27 mouse cellular contexts compared by ENCODE assay signal in the genomic region with DNA sequence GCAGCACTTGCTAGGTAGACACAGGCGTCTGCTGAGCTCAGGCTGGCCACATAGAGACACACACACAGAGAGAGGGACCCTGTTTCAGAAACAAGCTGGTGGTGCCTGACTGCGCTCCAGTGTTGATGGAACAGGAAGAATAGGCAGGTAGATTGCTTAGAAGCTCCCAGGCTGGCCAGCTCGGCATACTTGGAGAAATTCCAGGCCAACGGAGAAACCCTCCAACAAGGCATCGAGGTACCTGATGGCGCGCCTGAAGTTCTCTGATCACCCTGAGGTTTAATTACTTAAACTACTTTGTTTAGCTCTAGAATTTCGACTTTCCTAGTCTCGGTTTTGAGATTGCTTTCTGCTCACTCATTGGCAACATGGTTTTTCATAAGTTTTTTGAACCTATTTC.
DNase-seq lines count a peak whose midpoint lies in the region; ATAC-seq and TF ChIP-seq lines count a peak whose summit lies in the region.
"Had no signal": no experiment of that assay in that cellular context is flagged by ENCODE, and none has a peak within 500 bp of the region (broad histone marks: within the 10 kb centered on the region; RNA-seq: fewer than 3 reads in every experiment).

No protein-coding gene starts in this region.

- no peaks in the 10 kb centered on the region for H3K9me3 ChIP-seq in E14TG2a.4 (ENCODE audit: low read length)
- no peaks in the 10 kb centered on the region for H3K9me3 ChIP-seq in G1E (replicated peaks)
- H3K9me3 ChIP-seq: hindbrain, embryonic 10.5 days; hindbrain, embryonic 15.5 days; liver, embryonic 12.5 days; midbrain, embryonic 10.5 days; midbrain, embryonic 15.5 days; neural tube, embryonic 15.5 days; stomach, embryonic 15.5 days had no signal

- 0 out of 2 replicates have a peak overlapping the region, but pooled peaks have one; percentile 17 for H3K4me3 ChIP-seq in E14TG2a.4 (replicated peaks; ENCODE audit: low read length)
- H3K4me3 ChIP-seq in G1E (ENCODE audit: low read depth, low read length), result peak overlapping the region; percentile 20; the same call in 1 of the 2 replicates
- H3K4me3 ChIP-seq: erythroblast, embryonic 14.5 days; hindbrain, embryonic 10.5 days; hindbrain, embryonic 15.5 days; liver, embryonic 12.5 days; midbrain, embryonic 10.5 days; midbrain, embryonic 15.5 days; neural tube, embryonic 15.5 days; stomach, embryonic 15.5 days had no signal

- DNase-seq in heart, adult 11 months, result peak; percentile 74
- no peak for DNase-seq in heart, adult 8-10 months (ENCODE audit: low spot score)
- DNase-seq in G1E (ENCODE audit: low spot score), result no peak
- DNase-seq in cerebellum, postnatal 25 days, result peak; percentile 63 to 72
- no peak for DNase-seq in right cerebral cortex, adult 2 months (ENCODE audit: low spot score in 2 of 2)
- DNase-seq: adrenal gland, postnatal 10 days; B cell, adult 2 months; forebrain, postnatal 0 days; gastrocnemius, postnatal 10 days; heart, postnatal 10 days; kidney, adult 11 months; kidney, postnatal 25 days; left cerebral cortex, postnatal 4 days; liver, postnatal 0 days; retina, postnatal 1 day; right cerebral cortex, postnatal 25 days had no signal

- TF ChIP-seq CTCF in E14TG2a.4 (conservative IDR thresholded peaks at IDR 0.05; ENCODE audit: low read length) (no peak), G1E (IDR thresholded peaks at IDR 0.05; ENCODE audit: low read depth, low read length) (no peak)

- H3K4me1 ChIP-seq in E14TG2a.4 (replicated peaks; ENCODE audit: low read depth, low read length) (peaks cover 97% of the 10 kb centered on the region), G1E (ENCODE audit: insufficient read depth, low read depth, low read length) (peaks cover 85% of the 10 kb centered on the region)

- H3K36me3 ChIP-seq in E14TG2a.4 (ENCODE audit: insufficient read depth, low read length) (peaks cover 44% of the 10 kb centered on the region), G1E (replicated peaks) (peaks cover 47% of the 10 kb centered on the region)
- H3K36me3 ChIP-seq: hindbrain, embryonic 10.5 days; hindbrain, embryonic 15.5 days; midbrain, embryonic 10.5 days; midbrain, embryonic 15.5 days; neural tube, embryonic 15.5 days; stomach, embryonic 15.5 days had no signal

- H3K27me3 ChIP-seq in E14TG2a.4 (ENCODE audit: insufficient read depth, low read length), result no peaks in the 10 kb centered on the region
- no peaks in the 10 kb centered on the region for H3K27me3 ChIP-seq in G1E (ENCODE audit: insufficient read depth, low read length)
- H3K27me3 ChIP-seq: hindbrain, embryonic 15.5 days; liver, embryonic 12.5 days; midbrain, embryonic 15.5 days; neural tube, embryonic 15.5 days; stomach, embryonic 15.5 days had no signal

- ATAC-seq in G1E (ENCODE audit: extremely low read depth, insufficient number of reproducible peaks, low FRiP score, poor library complexity, severe bottlenecking), result no peak
- ATAC-seq: forebrain, postnatal 0 days; inflammation-experienced regulatory T-cells, adult 6 months; liver, embryonic 12.5 days; liver, postnatal 0 days; lung, postnatal 0 days; midbrain, embryonic 15.5 days had no signal

Comparison
In these comparisons a context has a peak if more than half of its experiments do, and no peak if none do; other contexts are left out.
1. DNase-seq: peak in heart, adult 11 months (single experiment) and cerebellum, postnatal 25 days (2 of 2); none in heart, adult 8-10 months (single experiment), G1E (single experiment) and right cerebral cortex, adult 2 months (0 of 2).